Mouse (Mus musculus) layer of hippocampus, adult 11-12 months (tissue): ENCODE data around the gene Prex1.

Experiments used
- DNase-seq: peaks from one replicate; pipeline ENCODE4 v3.0.0; 2022; ENCODE audit warnings: low spot score

Gene Prex1

GRCm38 (mm10) chr2:166517392-166518174 lies 196.0 kb downstream of the Prex1 start:
- DNase-seq, result peak; percentile 46

- DNase-seq, result no peak
Measured at GRCm38 (mm10) chr2:166516818-166517353, 196.7 kb downstream of the Prex1 start.
